Mouse (Mus musculus) neural tube, embryonic 15.5 days (tissue): ENCODE results near the gene Pkp1. TPM values are rescaled to one million over a fixed set of nuclear protein-coding genes. Genes with fewer than 3 reads are reported as not detected.

ENCODE experiments used
- ATAC-seq: fragments of 200-750 bp; cut with Nextera tagmentation; 2 replicates; pipeline ENCODE4 v1.8.0; 2017; ENCODE audit warnings: mild to moderate bottlenecking, moderate TSS enrichment, moderate library complexity; ENCODE audit not compliant: low FRiP score
- H3K27ac ChIP-seq: fragments of 300-500 bp; sonication (generic); replicated peaks from 2 replicates; pipeline ENCODE4 v1.5.1; 2015; ENCODE audit warnings: mild to moderate bottlenecking, inconsistent platforms
- H3K27me3 ChIP-seq: fragments of 300-500 bp; sonication (generic); replicated peaks from 2 replicates; pipeline ENCODE4 v1.6.1; 2015; ENCODE audit warnings: inconsistent platforms
- H3K36me3 ChIP-seq: fragments of 300-500 bp; sonication (generic); 2 replicates; pipeline ENCODE4 v1.6.1; 2015; ENCODE audit warnings: inconsistent platforms
- H3K4me1 ChIP-seq: fragments of 300-500 bp; sonication (generic); 2 replicates; pipeline ENCODE4 v1.6.1; 2015; ENCODE audit warnings: inconsistent platforms
- H3K4me2 ChIP-seq: fragments of 300-500 bp; sonication (generic); 2 replicates; pipeline ENCODE4 v1.6.1; 2015; ENCODE audit warnings: inconsistent platforms, mild to moderate bottlenecking, moderate library complexity
- H3K4me3 ChIP-seq: fragments of 300-500 bp; sonication (generic); replicated peaks from 2 replicates; pipeline ENCODE4 v1.5.1; 2015; ENCODE audit warnings: mild to moderate bottlenecking, inconsistent platforms
- H3K9ac ChIP-seq: fragments of 300-500 bp; sonication (generic); replicated peaks from 2 replicates; pipeline ENCODE4 v1.6.1; 2015; ENCODE audit warnings: mild to moderate bottlenecking, inconsistent platforms
- H3K9me3 ChIP-seq: fragments of 300-500 bp; sonication (generic); replicated peaks from 2 replicates; pipeline ENCODE4 v1.6.1; 2016; ENCODE audit warnings: inconsistent platforms
- WGBS: fragments of 180-500 bp; shearing (Covaris S2); methylation state at CpG from one replicate; pipeline ENCODE4 v1.1.7; 2015; ENCODE audit warnings: mixed read lengths; 5-methylcytosine and 5-hydroxymethylcytosine counted together
- polyA plus RNA-seq: library from polyadenylated mRNA; unstranded; fragments of >200 nt; fragmentation: Nextera tagmentation; extraction: Ambion mirVana; gene quantifications from 2 replicates; pipeline ENCODE4 v1.2.1, GENCODE M21; 2015

Pkp1 gene
- polyA plus RNA-seq, 1 experiment from 2014 or later, result 0.10 TPM

DNA sequence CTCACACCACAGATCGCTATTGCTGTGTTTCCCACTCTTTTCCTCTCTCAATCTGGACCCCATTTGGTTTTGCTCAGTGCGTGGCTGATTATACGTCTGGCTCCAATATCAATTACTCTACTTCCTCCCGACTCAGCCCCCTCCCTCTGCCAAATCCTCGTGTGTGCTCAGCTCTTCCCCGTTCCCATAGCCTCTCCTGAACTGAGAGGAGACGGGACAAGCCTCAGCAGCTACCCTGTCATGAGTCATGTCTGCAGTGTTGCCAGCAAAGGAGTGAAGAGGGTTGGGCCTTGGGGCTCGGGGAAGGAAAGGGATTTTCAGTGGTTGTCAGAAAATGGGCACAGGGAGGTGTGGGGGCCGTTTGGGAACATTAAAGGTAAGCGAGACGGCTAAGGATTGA lies 12.3 kb downstream of the Pkp1 start:
- Histone ChIP-seq H3K4me1 (0 out of 2 replicates have a peak, but pooled peaks cover 6% of the 10 kb centered on the region), H3K4me2 (no peak overlapping the region), H3K27ac (no peak overlapping the region), H3K36me3 (no peaks in the 10 kb centered on the region), H3K4me3 (no peak overlapping the region), H3K9me3 (no peaks in the 10 kb centered on the region), H3K9ac (no peak overlapping the region), H3K27me3 (no peaks in the 10 kb centered on the region)
- 72% methylated on average over 11 of the region's 11 CpGs for WGBS
- ATAC-seq, result no peak

DNA sequence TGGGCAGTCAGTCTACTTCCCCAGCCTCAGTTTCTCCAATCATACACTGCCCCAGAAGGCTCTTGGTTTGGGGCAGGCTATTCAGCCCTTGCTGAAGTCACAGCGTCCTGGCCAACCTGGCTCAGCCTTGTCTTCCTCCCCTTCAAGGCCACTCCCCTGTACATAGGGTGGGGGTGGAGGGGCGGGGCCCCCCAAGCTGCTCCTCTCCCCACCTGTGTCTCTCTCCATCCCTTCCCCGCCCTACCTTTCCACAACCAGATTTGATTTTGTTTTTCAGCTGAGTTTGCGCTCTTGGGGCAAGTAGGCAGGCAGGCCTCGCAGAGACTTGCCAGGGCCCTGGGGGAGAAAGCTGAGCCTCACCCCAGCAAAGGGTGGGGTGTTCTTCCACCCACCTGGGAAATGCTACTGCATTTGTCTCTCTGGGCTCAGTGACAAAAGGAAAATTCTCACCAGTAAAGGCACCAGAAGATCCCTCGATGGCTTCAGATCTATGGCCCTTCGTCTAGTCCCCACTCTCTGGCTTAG lies 19.0 kb downstream of the Pkp1 start:
- H3K36me3 ChIP-seq, result no peaks in the 10 kb centered on the region
- no peak for ATAC-seq
- no peak overlapping the region for H3K9ac ChIP-seq
- H3K27me3 ChIP-seq, result no peaks in the 10 kb centered on the region
- no peak overlapping the region for H3K27ac ChIP-seq
- no peaks in the 10 kb centered on the region for H3K9me3 ChIP-seq
- H3K4me3 ChIP-seq, result no peak overlapping the region
- no peak overlapping the region for H3K4me2 ChIP-seq
- WGBS, result 73% methylated on average over 7 of the region's 7 CpGs
- H3K4me1 ChIP-seq, result no peaks in the 10 kb centered on the region

DNA sequence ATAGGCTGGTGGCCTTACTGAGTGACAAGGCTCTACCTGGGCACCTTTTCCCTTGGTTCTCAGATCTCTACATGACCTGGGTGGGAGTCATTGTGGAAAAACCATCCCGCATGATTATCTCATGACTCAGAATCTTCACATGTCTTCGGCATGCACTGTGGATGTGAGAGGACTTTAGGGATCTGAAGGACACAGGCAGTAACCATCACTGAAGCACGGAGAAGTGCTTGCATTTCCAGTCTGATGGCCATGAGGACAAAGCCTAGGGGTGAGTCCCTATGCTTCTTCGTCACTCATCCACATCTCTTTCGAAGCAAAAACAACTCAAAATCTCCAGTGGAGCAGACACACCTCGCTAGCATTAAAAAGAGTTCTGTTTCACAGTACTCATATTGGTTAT lies 19.7 kb downstream of the Pkp1 start:
- WGBS, result 91% methylated on average over 6 of the region's 6 CpGs
- H3K27me3 ChIP-seq, result no peaks in the 10 kb centered on the region

DNA sequence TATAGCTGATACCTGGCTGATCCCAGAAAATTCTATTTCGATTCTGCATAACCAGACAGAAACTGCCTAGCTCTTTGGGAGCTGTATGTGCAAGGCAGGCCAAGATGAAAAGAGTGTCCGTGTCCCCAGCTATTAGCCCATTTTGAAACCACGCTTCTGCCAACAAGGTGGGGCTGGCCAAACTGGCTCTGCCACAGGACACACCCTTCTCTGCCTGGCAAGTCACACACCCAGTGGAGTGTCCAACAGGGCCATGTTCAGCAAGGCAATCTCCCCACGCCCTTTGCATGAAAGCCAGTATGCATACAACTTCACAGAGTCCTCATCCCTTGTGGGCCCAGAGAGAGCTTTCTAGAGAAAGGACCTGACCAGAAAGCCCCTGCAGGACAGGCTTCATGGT lies 23.6 kb downstream of the Pkp1 start:
- no peak for ATAC-seq
- no peaks in the 10 kb centered on the region for H3K36me3 ChIP-seq
- H3K27ac ChIP-seq, result no peak overlapping the region
- H3K4me1 ChIP-seq, result peaks cover 3% of the 10 kb centered on the region; the same call in 1 of the 2 replicates
- no peak overlapping the region for H3K4me2 ChIP-seq
- H3K9ac ChIP-seq, result no peak overlapping the region
- no peaks in the 10 kb centered on the region for H3K9me3 ChIP-seq
- 89% methylated on average over 4 of the region's 4 CpGs for WGBS
- H3K27me3 ChIP-seq, result no peaks in the 10 kb centered on the region
- no peak overlapping the region for H3K4me3 ChIP-seq

More for the DNA sequence above, 19.7 kb downstream of the Pkp1 start:
- H3K9ac ChIP-seq, result no peak overlapping the region
- H3K4me3 ChIP-seq, result no peak overlapping the region
- no peaks in the 10 kb centered on the region for H3K4me1 ChIP-seq
- H3K36me3 ChIP-seq, result no peaks in the 10 kb centered on the region
- H3K27ac ChIP-seq, result no peak overlapping the region
- no peaks in the 10 kb centered on the region for H3K9me3 ChIP-seq
- no peak for ATAC-seq
- H3K4me2 ChIP-seq, result no peak overlapping the region

DNA sequence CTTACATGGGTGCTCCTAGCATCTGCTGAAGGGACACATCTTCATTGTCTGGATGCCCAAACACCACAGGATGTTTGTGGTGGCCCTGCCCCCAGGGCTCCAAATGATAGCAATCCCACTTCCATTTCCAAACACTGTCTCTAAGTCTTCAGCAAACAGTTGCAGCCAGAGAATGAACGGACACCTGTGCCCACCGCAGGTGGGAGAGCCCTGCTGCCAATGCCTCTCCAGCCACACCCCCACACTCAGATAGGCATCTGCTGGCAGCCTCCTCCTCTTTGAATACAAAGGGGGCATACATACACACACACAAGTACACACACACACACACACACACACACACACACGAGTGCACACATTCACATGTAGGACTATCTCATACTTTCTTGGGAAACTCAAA lies 25.6 kb downstream of the Pkp1 start:
- no peaks in the 10 kb centered on the region for H3K9me3 ChIP-seq
- no peak overlapping the region for H3K4me3 ChIP-seq
- H3K4me2 ChIP-seq, result no peak overlapping the region
- no peak overlapping the region for H3K27ac ChIP-seq
- no peak overlapping the region for H3K9ac ChIP-seq
- no peaks in the 10 kb centered on the region for H3K36me3 ChIP-seq
- H3K4me1 ChIP-seq, result peaks cover 3% of the 10 kb centered on the region; the same call in 1 of the 2 replicates
- 90% methylated on average over 3 of the region's 3 CpGs for WGBS
- ATAC-seq, result no peak
- no peaks in the 10 kb centered on the region for H3K27me3 ChIP-seq

DNA sequence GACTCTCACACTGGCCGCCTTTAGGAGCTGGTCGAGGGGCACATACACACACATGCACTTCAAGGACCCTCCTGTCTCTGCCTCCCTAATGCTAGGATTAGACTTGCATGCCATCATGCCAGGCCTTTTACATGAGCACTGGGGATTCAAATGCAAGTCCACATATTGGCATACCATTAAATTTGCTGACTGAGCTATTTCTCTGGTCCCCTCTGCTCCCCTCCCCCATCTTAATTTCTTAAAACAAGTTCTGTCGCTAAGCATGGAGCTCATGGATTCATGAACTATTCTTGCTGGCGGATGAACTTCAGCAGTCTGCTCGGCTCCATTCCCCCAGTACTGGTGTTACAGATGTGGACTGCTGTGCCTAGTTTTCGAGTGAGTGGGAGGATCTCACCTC lies 26.2 kb downstream of the Pkp1 start:
- H3K4me2 ChIP-seq, result no peak overlapping the region
- no peak for ATAC-seq
- no peak overlapping the region for H3K9ac ChIP-seq
- H3K27me3 ChIP-seq, result no peaks in the 10 kb centered on the region
- peaks cover 3% of the 10 kb centered on the region; the same call in 1 of the 2 replicates for H3K4me1 ChIP-seq
- H3K4me3 ChIP-seq, result no peak overlapping the region
- no peak overlapping the region for H3K27ac ChIP-seq
- no peaks in the 10 kb centered on the region for H3K9me3 ChIP-seq
- no peaks in the 10 kb centered on the region for H3K36me3 ChIP-seq
- WGBS, result 87% methylated on average over 6 of the region's 6 CpGs

DNA sequence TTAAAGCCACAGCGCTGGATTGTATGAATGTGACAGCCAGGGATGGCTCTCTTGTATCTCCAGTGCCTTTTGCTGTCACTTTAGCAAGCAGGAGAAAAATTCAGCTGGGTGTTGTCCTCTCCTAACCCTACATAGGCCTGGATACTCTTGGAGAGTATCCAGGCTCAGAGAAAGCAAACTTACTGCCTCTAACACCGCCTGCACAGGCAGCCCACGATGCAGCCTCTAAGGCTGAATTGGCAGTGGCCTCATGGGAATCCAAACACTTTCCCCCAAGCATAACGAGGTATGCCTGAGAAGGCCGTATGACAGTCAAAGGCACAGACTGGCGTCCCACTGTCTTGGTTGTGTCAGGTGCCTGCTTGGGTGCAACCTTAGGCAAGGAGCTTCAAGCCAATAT lies 26.8 kb downstream of the Pkp1 start:
- no peaks in the 10 kb centered on the region for H3K36me3 ChIP-seq
- peaks cover 3% of the 10 kb centered on the region; the same call in 1 of the 2 replicates for H3K4me1 ChIP-seq
- H3K9ac ChIP-seq, result no peak overlapping the region
- no peak overlapping the region for H3K27ac ChIP-seq
- H3K9me3 ChIP-seq, result no peaks in the 10 kb centered on the region
- no peak overlapping the region for H3K4me3 ChIP-seq
- no peak overlapping the region for H3K4me2 ChIP-seq
- no peak for ATAC-seq
- no peaks in the 10 kb centered on the region for H3K27me3 ChIP-seq
- 59% methylated on average over 6 of the region's 6 CpGs for WGBS

DNA sequence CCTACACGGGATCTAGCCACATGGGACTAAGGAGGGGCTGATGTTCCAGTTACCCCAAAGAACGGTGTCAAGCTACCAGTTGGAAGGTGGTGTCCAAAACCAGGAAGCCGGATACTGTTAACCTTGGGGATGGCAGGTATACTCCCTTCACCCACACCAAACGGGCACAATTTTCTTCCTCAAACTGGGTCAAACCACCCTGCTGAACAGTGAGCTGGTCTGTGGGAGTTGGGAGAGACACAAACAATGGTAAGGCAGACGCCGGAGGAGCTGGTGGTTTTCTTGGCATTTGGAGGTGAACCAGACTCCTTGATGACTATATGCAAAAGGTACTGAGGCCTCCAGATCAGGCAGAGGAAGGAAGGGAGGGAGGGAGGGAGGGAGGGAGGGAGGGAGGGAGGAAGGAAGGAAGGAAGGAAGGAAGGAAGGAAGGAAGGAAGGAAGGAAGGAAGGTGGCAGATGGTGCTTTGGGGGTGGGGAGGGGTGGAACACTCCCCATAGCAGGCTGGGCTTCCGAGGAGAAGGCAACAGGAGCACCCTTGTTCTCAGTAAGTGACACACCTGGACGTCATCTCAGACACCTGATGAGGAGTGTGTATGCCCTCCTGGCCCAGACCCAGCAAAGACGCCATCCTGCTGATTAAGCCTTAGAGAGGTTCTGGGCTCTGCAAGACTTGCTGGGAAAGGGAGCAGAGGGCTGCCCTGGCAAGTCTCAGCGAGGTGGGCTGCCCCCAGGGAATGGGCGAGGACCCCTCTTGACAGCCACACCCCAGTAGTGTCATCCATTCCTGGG lies 27.4 kb downstream of the Pkp1 start:
- WGBS, result 79% methylated on average over 11 of the region's 11 CpGs
- no peak for ATAC-seq
- H3K36me3 ChIP-seq, result no peaks in the 10 kb centered on the region
- no peak overlapping the region for H3K4me3 ChIP-seq
- no peaks in the 10 kb centered on the region for H3K9me3 ChIP-seq
- no peak overlapping the region for H3K4me2 ChIP-seq
- H3K27ac ChIP-seq, result no peak overlapping the region
- H3K9ac ChIP-seq, result no peak overlapping the region
- H3K4me1 ChIP-seq, result peaks cover 3% of the 10 kb centered on the region; the same call in 1 of the 2 replicates
- no peaks in the 10 kb centered on the region for H3K27me3 ChIP-seq

DNA sequence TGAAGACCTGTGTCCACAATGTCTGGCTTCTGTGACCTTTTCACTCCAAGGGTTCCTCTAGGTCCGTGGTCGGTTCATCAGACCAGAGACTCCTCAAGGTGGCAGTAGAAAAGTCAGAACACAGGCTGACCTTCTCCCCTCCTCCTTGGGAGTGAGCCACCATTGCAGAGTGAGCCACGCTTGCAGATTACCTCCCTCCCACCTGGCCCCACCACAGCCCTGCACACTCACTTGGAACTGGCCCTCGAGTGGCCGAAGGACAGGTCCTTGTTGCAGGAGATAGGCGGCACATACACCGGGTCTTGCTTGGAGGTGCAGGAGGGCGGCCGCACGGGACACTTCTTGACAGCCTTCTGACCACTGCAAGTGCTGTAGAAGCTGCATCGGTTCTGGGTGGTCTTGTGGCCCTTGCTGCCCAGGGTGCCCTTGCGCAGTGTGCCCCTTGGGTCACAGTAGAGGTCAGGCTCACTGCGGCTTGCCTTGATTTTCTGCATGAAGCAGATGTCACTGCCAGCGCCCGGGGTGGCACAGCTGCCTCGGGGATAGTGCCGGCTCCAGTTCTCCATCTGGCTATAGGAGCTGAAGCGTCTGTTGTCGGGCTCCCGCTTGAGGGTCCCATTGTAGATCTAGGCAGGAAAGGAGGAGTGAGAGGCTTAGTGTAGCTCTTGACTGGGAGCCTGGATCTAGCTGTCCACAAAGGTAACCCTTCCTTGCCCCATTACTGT lies 29.4 kb downstream of the Pkp1 start:
- no peak overlapping the region for H3K27ac ChIP-seq
- H3K4me3 ChIP-seq, result no peak overlapping the region
- no peak for ATAC-seq
- no peaks in the 10 kb centered on the region for H3K9me3 ChIP-seq
- H3K4me1 ChIP-seq, result peaks cover 3% of the 10 kb centered on the region; the same call in 1 of the 2 replicates
- no peak overlapping the region for H3K4me2 ChIP-seq
- H3K9ac ChIP-seq, result no peak overlapping the region
- WGBS, result 81% methylated on average over 20 of the region's 20 CpGs
- H3K27me3 ChIP-seq, result no peaks in the 10 kb centered on the region
- H3K36me3 ChIP-seq, result no peaks in the 10 kb centered on the region

DNA sequence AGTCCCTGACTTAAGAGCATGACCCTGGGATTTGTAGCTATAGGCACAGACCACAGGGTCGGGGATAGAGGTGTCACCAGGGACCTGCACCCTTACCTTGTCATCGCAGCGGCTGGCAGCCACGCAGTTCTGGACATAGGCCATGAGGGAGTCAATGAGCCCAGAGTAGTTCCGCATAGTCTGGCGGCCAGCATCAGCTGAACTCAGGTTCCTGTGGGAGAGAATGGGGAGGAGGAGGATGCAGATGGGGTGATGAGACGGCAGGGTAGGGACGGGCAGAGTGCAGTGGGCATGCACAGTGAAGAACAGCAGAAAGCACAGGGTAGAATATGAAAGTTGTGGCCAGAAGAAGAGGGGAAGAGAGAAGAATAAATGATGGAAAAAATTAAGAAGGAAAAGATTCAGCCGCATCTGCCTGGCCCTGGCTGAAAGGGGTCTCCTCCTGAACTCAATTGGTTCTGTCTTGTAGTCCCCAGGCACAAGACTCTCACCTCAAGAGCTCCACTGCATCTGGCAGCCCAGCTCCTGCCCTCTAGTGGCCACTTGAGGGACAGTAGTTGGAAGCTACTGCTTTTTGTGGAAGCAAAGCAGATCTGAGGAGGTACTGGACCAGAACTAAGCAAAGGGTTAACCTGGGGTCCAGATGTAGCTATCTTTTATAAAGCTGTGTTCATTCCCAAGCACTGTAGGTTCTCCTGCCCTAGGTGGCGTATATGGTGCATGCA lies 36.5 kb downstream of the Pkp1 start:
- Histone ChIP-seq H3K27ac (no peak overlapping the region), H3K27me3 (no peaks in the 10 kb centered on the region), H3K36me3 (no peaks in the 10 kb centered on the region), H3K9me3 (no peaks in the 10 kb centered on the region), H3K4me1 (no peaks in the 10 kb centered on the region), H3K4me2 (no peak overlapping the region), H3K4me3 (no peak overlapping the region), H3K9ac (no peak overlapping the region)
- 70% methylated on average over 10 of the region's 10 CpGs for WGBS
- ATAC-seq, result no peak

DNA sequence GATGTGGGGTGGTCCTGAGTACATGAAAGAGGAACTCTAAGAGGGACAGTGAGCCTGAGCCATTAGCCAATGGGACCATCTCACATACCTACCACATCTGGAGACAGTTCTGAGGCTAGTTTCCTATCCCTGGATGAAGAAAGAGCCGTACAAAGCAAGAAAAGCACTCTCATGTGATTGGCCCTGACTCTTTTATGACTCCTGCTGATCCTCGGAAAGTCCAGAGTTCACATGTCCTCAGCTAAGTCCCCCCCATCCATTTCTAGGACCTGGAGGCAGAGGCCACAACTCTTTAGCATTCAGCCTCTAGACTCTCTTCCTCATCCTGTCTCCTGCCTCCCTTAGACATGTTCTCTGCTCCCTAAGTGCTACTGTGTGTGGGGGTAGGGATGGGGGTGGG lies 41.8 kb downstream of the Pkp1 start:
- no peak overlapping the region for H3K4me3 ChIP-seq
- no peak overlapping the region for H3K27ac ChIP-seq
- no peaks in the 10 kb centered on the region for H3K27me3 ChIP-seq
- WGBS, result 71% methylated on average over 2 of the region's 2 CpGs
- H3K9me3 ChIP-seq, result no peaks in the 10 kb centered on the region
- no peak overlapping the region for H3K9ac ChIP-seq
- no peak overlapping the region for H3K4me2 ChIP-seq
- H3K4me1 ChIP-seq, result no peaks in the 10 kb centered on the region
- ATAC-seq, result no peak
- H3K36me3 ChIP-seq, result no peaks in the 10 kb centered on the region
